Mouse (Mus musculus): ENCODE data around the gene Mthfr.

The Mthfr gene

GRCm38 (mm10) chr4:148038600-148039253 lies at the start of gene Mthfr, which contains the start of gene Clcn6:
Gene Mthfr, plus strand, starts transcription at chr4:148039077.
Gene Clcn6, minus strand, starts transcription at chr4:148038821.
- DNase-seq (ENCODE audit: extremely low spot score, low spot score) = peak; percentile 100

- no peak for DNase-seq (ENCODE audit: extremely low spot score, low spot score)
Observed at GRCm38 (mm10) chr4:147993571-147994095, 45.2 kb upstream of the Mthfr start.

GRCm38 (mm10) chr4:147995311-147995710 lies 43.6 kb upstream of the Mthfr start:
- no peak for DNase-seq (ENCODE audit: extremely low spot score, low spot score)

GRCm38 (mm10) chr4:148000202-148000772 lies 38.6 kb upstream of the Mthfr start, which contains the start of gene Nppa:
Gene Nppa, plus strand, starts transcription at chr4:148000722.
- DNase-seq (ENCODE audit: extremely low spot score, low spot score) = no peak

GRCm38 (mm10) chr4:148001013-148001789 lies 37.7 kb upstream of the Mthfr start:
- no peak for DNase-seq (ENCODE audit: extremely low spot score, low spot score)

- DNase-seq (ENCODE audit: extremely low spot score, low spot score) = no peak
Observed at GRCm38 (mm10) chr4:148001866-148002265, 37.0 kb upstream of the Mthfr start.

- no peak for DNase-seq (ENCODE audit: extremely low spot score, low spot score)
Observed at GRCm38 (mm10) chr4:148004361-148004760, 34.5 kb upstream of the Mthfr start.

GRCm38 (mm10) chr4:148008412-148008811 lies 30.5 kb upstream of the Mthfr start:
- DNase-seq (ENCODE audit: extremely low spot score, low spot score) = no peak

- DNase-seq (ENCODE audit: extremely low spot score, low spot score) = no peak
Observed at GRCm38 (mm10) chr4:148009641-148010040, 29.2 kb upstream of the Mthfr start.

GRCm38 (mm10) chr4:148011332-148011731 lies 27.5 kb upstream of the Mthfr start:
- DNase-seq (ENCODE audit: extremely low spot score, low spot score) = no peak

- DNase-seq (ENCODE audit: extremely low spot score, low spot score) = no peak
Observed at GRCm38 (mm10) chr4:148012216-148012615, 26.7 kb upstream of the Mthfr start.

GRCm38 (mm10) chr4:148015418-148015817 lies 23.5 kb upstream of the Mthfr start:
- no peak for DNase-seq (ENCODE audit: extremely low spot score, low spot score)

- DNase-seq (ENCODE audit: extremely low spot score, low spot score) = no peak
Observed at GRCm38 (mm10) chr4:148016981-148017380, 21.9 kb upstream of the Mthfr start.

GRCm38 (mm10) chr4:148018410-148018809 lies 20.5 kb upstream of the Mthfr start:
- no peak for DNase-seq (ENCODE audit: extremely low spot score, low spot score)

GRCm38 (mm10) chr4:148024003-148024402 lies 14.9 kb upstream of the Mthfr start:
- no peak for DNase-seq (ENCODE audit: extremely low spot score, low spot score)

GRCm38 (mm10) chr4:148029297-148029696 lies 9.6 kb upstream of the Mthfr start:
- DNase-seq (ENCODE audit: extremely low spot score, low spot score) = no peak

GRCm38 (mm10) chr4:148030506-148030905 lies 8.4 kb upstream of the Mthfr start:
- no peak for DNase-seq (ENCODE audit: extremely low spot score, low spot score)

- DNase-seq (ENCODE audit: extremely low spot score, low spot score) = no peak
Observed at GRCm38 (mm10) chr4:148033858-148034410, 4.9 kb upstream of the Mthfr start.

- DNase-seq (ENCODE audit: extremely low spot score, low spot score) = no peak
Observed at GRCm38 (mm10) chr4:148035440-148035839, 3.4 kb upstream of the Mthfr start.

- DNase-seq (ENCODE audit: extremely low spot score, low spot score) = no peak
Observed at GRCm38 (mm10) chr4:148038079-148038599, 738 bp upstream of the Mthfr start.

- no peak for DNase-seq (ENCODE audit: extremely low spot score, low spot score)
Observed at GRCm38 (mm10) chr4:148039254-148040028, 564 bp downstream of the Mthfr start.
